Mouse (Mus musculus): ENCODE measurements around the gene Gtf3c5.

The Gtf3c5 gene

DNA sequence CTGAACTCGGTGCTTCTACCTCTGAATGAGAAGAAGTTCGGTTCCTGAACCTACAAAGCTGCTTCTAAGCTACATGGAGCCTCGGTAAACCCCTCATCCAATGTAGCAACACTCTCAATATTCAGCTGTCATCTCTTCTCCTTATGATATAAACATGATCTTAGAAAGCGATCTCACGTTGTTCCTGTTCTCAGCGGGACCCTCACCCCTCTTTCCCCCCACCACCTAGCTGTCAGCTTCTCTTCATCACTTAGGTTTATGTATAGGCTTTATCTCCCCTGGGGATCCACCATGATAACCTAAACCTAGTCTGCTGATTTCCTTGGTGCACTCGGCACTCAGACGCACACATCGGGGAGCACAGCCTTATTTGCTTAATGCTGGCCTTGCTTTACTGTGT lies at the start of gene Gtf3c5:
Gtf3c5 (minus strand) TSS at position 101 of the 400 bp plus-strand sequence.
- no peak for DNase-seq (ENCODE audit: low read depth, low spot score)

DNA sequence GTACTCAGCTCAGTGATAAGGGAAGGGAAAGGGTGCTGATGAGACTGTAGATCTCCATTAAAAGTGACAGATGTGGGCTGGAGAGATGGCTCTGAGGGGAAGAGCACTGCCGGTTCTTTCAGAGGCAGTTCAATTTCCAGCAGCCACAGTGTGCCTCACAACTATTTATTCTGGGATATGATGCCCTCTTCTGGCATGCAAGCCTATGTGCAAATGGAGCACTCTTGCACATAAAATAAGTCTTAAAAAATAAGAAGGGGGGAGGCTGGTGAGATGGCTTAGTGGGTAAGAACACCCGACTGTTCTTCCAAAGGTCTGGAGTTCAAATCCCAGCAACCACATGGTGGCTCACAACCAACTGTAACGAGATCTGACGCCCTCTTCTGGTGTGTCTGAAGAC lies 49.6 kb upstream of the Gtf3c5 start:
- no peak for DNase-seq (ENCODE audit: low read depth, low spot score)

DNA sequence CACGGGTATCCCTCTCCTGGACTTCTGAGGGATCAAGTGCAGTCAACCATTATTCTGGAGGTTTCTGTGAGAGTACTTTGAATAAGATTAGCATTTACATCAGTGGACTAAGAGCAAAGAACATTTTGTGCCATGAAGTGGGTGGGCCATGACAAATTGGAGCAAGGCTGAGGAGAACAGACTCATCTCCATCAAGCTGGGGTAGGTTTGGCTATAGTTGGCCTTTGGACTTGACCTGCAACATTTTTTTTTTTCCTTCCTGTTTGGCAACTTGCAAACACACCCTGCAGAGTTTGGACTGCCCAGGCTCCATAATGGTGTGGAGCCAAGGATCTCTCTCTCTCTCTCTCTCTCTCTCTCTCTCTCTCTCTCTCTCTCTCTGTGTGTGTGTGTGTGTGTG lies 49.1 kb upstream of the Gtf3c5 start:
- no peak for DNase-seq (ENCODE audit: low read depth, low spot score)

DNA sequence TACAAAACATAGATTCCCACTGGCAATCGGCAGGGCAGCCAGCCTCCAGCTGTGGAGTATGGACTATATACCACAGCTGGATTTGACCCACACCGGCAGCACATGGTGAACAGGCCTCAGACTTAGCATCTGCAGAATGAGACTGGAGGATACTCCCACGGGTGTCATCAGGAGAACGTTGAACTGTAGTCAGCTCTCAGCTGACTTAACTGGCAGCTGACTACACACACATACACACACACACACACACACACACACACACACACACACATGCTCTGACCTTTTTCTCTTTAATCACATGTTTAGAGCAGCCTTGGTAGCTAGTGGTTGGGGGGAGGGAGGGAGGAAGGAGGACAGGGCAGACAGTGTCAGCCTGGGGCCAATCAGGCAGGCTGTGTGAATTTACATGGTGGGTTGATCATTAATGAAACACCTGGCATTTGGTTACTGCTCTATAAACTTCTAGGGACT lies 46.4 kb upstream of the Gtf3c5 start:
- DNase-seq (ENCODE audit: low read depth, low spot score): no peak

DNA sequence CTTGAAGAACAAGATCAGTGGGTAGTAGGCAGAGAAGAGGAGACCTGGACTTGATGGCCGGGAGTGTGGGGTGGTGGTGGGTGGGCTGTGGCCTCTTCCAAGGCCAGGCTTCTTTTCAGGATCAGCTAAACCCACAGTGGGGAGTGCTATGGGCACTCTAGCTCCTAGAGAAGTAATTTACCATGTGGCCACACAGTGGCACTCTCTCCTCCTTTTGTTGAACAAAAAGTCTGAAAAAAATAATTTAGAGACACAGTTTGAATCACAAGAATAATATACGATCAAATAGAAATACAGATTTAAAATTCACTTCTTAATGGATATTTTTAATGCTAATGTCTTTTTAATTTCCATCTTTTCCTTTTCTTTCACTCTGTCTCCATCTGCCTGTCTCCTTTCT lies 44.5 kb upstream of the Gtf3c5 start:
- no peak for DNase-seq (ENCODE audit: low read depth, low spot score)

DNA sequence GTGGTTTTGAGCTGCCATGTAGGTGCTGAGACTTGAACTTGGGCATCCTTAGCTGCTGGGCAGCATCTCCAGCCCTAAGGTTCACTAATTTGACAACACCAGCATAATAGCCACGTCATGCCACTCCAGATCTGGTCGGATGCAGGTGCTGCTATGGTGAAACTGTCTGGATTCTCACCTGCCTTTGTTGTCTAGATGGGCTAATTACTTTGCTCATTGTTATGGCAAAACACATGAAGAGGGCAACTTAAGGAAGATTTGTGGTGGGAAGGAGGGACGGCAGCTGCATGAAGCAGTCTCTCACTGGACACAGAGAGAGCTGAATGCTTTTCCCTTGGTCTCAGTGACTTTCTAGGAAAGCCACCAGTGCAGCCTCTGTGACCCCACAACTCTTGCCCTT lies 42.5 kb upstream of the Gtf3c5 start:
- no peak for DNase-seq (ENCODE audit: low read depth, low spot score)

DNA sequence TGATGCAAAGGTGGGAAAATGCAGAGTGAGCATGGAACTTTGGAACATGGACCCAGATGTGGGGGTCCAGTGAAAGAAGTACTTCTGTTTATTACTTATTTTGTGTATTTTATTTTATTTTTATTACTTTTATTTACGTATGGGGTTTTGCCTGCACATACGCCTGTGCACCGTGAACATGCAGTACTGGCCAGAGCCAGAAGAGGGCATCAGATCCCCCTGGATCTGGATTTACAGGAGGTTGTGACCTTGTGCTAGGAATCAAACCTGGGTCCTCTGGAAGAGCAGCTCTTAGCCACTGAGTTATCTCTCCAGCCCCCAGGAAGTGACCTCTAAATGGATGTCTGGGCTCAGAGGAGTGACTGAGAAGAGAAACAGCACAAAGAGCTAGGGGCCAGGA lies 41.3 kb upstream of the Gtf3c5 start:
- no peak for DNase-seq (ENCODE audit: low read depth, low spot score)

DNA sequence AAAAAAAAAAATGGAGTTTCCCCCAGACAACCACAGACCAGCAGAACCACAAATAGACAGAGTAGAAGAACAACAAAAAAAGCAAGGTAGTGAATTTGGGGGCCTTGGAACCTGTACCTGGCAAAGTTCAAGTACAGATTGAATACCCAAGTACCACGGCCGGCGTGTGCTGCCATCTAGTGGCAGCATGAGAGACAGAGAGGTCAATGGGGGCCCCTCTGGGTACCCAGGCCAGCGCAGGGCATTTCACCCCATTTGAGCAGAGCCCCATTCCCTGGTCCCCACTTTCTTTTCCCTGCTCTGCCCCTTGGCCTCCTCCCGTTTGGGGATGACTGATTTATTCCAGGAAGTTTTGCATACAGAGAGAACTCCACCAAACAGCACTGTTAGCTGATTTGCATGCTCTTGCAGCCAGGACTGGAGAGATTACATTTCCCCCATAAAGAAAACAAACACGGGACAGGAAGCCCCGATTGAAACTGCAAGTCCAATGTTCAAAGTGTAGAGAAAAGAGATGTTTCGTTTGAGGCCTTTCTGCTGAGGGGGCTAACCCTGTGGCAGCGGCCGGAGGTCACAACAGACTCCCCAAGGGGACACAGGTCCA lies 39.1 kb upstream of the Gtf3c5 start:
- DNase-seq (ENCODE audit: low read depth, low spot score): peak; percentile 56

DNA sequence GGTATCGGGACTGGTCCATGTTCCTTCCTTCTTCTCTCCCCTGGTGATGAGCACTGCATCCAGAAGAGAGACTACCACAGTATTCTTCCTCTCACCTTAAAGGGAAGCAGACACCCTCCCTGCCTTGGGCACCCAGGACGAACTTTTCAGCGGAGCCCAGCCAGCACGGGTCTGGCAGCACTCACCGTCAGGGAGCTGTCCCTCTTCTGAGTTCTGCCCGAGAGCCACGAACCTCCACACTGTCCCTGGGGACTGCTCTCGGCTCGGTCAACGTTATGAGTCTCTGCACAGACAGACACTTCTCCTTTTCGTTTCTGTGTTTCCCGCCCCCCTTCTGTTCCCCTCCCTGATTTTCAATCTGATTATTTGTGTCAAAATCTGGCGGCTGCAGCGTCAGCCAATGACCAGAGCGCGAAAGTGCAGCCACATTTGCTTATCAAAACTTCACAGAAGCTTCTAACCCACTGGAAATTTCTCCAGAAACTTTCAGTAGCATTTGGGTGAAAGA lies 38.2 kb upstream of the Gtf3c5 start, which contains the start of gene Gfi1b:
Gfi1b (minus strand) TSS at position 319 of the 508 bp plus-strand sequence.
- DNase-seq (ENCODE audit: low read depth, low spot score): no peak

DNA sequence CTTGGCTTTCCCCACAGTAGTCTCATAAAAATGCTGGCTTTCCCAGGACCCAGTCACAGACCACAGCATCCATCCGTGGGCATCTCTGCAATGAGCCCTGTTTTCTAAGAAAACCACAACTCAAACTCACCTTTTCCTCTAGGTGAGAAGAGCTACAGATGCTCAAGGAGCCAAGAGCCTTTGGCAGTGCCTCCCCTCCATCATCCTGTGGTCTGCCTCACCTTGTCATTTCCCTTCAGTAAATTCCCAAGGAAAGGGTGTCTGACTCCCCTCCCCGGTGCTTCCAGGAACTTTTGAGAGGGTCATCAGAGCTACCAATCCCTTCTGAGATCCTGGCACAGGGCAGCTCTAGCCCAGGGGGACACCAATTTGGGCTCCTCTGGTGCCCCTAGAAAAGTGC lies 37.6 kb upstream of the Gtf3c5 start:
- no peak for DNase-seq (ENCODE audit: low read depth, low spot score)

DNA sequence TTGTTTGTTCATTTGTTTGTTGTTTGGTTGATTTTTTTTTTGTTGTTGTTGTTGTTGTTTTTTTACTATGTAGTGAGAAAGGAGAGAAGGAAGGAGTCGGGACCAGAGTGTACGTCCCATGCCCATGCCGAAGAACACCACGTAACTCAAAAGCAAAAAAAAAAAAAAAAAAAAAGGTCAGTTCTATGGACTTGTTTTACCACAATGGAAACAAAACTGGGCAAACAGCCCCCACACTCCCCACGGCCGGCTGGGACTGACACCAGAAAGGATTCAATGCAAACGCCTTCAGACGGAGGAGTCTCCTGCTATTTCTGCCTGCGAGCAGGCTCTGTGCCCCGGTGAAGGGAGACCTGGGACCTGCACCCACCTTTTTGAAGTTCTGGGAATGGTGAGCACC lies 37.0 kb upstream of the Gtf3c5 start:
- DNase-seq (ENCODE audit: low read depth, low spot score): no peak

DNA sequence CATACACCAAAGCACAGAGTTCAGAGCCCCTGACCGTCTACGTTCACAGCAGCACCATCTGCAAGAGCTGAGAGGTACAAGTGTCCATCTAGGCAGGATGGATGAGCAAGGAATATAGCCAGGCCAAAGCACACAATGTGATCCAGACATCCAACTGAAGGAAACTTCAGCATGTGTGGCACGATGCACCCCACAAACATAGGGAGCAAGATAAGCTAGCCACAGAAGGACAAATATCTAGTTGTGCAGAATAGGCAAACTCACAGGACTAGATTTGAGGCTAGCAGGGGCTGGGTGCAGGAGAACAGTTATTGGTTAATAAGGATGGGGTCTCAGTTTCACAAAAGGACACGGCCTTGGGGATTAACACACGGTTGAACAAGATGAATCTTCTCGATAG lies 35.8 kb upstream of the Gtf3c5 start:
- no peak for DNase-seq (ENCODE audit: low read depth, low spot score)

DNA sequence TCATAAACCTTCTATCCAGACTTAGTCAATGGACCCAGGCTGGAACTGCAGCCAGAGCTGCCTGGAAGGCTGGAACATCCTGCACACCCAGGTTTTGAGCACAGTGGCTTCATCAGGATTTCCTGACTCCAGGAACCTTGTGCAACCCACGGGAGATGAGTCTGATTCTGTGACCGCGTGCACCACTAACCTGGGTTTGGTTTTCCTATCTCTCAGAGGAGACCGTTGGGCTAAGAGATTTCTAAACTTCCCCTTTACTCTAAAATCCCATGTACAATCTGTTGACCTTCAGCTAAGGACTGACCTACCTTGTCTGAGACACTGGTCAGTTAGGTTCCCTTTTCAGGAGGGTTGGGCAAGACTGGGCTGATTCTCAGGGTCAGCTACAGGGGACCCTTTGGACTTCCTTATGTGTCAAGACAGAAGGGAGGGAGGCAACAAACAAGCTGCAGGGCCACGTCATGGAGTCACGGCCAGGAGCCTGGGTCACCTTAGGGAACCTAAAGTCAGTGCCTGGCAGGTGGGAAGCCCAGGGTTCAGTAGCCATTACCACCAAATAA lies 35.3 kb upstream of the Gtf3c5 start:
- no peak for DNase-seq (ENCODE audit: low read depth, low spot score)

DNA sequence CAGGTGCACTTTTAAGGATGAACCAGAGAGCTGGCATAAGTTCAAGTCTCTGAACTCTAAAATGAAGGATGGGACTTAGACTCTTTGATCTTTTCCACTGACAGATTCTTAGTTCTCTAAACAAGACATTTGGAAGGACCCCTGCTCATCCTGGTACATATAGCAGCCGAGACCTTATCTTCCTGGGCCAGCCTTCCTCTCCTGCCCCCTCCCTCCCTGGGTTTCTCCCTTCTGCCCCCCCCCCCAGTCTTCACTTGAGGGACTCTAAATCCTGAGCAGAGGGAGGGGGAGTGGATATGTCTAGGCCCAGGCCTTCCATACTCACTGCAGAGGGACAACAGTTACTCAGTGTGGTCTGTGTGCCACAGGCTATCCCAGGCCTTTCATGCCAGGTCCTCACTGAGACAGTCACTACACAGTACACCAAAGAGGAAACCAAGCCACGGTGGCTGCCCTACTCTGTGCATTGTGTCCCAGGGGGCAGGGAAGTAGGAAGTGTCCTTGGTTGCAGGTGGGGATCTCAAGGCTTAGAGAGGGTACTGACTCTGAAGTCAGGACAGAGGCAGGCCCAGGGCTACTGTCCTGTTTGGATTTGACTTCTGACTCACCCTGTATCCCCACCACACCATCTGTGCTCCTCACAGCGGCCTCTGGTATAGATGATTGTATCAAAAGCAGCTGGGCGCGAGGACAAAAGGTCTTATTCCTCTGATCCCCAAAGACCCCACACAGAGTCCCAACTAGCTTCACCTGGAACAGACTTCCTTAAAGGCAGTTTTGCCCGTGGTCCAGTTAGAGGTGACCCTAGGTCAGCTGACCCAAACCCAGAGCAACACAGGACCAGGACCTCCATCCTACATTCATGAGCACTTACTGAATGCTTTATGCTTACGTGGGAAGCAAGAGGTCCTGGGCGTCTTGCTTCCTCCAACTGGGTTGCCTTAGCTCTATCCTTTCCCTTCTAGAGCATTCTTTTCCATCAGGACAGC lies 34.2 kb upstream of the Gtf3c5 start:
- no peak for DNase-seq (ENCODE audit: low read depth, low spot score)

DNA sequence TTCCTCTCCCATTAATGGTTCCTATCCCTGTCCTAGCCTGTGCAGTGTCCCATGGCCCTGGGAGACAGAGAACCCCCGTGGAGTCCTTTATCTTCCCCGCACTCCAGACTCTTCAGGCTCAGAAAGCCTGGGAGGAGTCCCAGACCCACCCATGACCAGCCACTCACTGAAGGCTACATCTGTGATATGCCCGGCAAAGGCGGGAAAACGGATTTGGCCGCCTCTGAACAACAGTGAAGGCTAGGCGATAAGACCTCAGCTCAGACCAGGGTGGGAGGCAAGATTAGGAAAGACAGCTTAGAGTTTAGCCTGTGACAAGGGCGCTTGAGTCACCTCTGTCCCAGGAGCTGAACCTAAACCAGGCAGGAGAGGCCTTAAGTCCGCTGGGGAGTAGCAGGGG lies 33.3 kb upstream of the Gtf3c5 start:
- DNase-seq (ENCODE audit: low read depth, low spot score): no peak

DNA sequence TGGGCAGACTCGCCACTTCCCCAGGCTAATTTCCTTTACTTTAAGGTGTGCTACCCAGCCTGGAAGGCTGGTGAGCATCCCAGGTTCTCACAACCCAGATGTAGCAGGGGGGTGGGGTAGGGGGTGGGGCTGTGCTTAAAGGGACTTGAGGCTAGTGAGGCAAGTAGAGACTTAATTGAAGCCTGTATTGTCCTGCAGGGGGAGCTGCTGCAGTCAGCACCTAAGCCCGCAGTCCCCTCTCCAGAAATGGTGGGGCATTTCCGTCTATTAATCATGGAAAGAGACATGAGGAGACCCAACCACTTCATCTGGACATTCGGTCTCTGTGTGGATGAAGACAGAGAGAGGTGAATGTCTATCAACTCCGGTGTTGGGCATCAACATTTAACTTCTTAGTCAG lies 32.8 kb upstream of the Gtf3c5 start:
- no peak for DNase-seq (ENCODE audit: low read depth, low spot score)

DNA sequence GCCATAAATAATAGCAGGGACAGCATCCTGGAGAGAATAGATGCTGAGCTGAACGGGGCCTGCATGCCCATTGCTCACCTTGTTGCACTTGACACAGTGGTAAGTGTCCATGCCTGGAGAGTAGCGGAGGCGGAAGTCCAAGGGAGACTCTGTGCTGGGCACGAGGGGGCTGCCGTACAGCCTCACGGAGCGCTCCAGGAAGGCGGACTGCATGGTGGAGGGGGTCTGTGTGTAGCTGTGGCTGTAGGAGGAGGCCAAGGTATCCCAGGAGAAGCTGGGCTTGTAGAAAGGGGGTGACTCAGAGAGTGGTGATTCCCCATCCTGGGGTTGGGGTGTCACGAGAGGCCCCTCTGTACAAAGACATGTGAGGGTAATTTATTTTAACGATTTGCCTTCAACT lies 30.0 kb upstream of the Gtf3c5 start:
- no peak for DNase-seq (ENCODE audit: low read depth, low spot score)

DNA sequence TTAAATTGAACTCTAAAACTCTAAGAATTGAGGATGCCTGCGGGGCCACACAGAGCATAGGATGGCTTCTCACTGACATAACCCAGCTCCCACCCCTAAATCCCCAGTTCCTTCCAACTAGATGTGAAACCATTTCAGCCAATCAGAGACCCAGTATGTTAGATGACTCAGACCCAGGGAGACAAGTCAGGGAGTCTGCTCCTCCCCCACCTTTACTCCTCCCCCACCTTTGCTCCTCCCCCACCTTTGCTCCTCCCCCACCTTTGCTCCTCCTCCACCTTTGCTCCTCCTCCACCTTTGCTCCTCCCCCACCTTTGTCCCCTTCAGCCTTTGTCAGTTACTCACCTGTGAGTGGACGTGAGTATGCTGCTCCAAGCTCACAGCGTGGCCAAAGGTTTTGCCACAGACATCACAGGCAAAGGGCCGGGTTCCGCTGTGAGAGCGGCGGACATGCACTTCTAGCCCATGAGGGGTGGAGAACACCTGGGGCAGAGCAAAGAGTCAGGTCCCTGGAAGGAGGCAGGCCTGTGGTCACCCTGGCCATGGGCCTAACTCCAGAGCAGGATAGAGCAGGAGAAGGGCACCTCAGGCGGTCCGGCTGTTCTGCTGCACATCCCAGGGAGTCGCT lies 29.0 kb upstream of the Gtf3c5 start:
- no peak for DNase-seq (ENCODE audit: low read depth, low spot score)

DNA sequence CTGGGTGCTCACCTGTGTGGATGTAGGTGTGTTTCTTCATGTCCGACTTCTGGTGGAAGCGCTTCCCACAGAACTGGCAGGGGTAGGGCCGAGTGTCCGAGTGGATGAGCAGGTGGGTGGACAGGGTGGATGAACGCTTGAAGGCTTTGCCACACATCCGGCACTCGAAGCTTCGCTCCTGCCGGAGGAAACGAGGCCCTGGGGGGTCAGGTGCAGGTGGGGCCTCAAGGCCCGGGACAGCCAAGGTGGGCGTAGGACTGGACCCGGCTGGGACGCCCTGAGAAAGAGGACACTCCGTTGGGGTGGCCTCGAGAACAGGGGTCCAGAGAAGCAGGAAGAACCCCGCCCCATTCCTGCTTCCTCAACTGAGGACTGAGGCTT lies 27.8 kb upstream of the Gtf3c5 start:
- no peak for DNase-seq (ENCODE audit: low read depth, low spot score)

DNA sequence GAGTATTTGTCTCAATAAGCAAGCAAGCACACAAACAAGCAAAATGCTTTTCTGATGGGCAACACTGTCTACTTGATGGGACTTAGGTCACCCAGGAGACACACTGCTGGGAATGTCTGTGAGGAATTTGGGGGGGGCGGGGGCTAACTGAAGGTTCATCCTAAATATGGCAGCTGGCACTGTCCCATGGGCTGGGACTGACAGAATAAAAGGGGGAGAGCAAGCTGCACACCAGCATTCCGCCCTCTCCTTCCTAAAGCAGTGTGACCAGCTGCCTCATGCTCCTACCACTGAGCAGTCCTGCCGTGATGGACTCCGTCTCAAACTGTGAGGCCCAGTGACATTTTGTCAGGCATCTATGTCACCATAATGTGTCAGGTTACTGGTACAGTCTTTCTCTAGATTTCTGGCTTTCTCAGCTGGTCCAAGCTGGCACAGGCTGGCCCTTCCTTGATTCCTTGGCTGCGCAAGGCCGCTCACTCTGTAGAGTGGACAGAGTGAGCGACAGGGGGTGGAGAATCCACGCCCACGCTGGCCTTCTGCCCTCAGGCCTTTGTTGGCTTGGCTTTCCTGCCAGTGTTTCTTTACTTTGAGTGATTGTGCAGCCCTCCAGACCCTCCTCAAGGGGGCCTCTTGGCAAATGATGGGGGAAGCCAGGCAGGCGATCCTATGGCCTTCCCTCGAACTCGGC lies 27.3 kb upstream of the Gtf3c5 start:
- DNase-seq (ENCODE audit: low read depth, low spot score): no peak

DNA sequence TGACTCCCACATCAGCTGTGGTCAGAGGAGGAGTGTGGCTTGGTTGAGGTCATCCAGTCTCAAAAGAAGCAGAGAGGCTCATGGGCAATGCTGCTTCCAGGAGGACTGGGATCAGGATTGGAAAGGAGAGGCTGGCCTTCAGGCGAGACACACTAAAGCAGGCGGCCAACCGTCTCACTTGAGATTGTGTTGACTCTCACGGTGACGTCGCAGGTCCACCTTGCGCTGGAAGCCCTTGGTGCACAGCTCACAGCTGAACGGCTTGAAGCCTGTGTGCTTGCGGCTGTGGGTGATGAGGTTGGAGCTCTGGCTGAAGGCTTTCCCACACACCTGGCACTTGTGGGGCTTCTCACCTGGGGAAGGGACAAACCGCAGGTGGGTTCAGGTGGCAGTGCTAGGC lies 26.3 kb upstream of the Gtf3c5 start:
- no peak for DNase-seq (ENCODE audit: low read depth, low spot score)

Data from CD4-positive helper T cell, adult 2 months (primary cell).